Mouse (Mus musculus): Measurements from ENCODE around the gene Cpt1c. TPM values are rescaled to one million over a fixed set of nuclear protein-coding genes. Genes with fewer than 3 reads are reported as not detected.

Cpt1c gene
- polyA plus RNA-seq, 1 experiment = 154 TPM

DNA sequence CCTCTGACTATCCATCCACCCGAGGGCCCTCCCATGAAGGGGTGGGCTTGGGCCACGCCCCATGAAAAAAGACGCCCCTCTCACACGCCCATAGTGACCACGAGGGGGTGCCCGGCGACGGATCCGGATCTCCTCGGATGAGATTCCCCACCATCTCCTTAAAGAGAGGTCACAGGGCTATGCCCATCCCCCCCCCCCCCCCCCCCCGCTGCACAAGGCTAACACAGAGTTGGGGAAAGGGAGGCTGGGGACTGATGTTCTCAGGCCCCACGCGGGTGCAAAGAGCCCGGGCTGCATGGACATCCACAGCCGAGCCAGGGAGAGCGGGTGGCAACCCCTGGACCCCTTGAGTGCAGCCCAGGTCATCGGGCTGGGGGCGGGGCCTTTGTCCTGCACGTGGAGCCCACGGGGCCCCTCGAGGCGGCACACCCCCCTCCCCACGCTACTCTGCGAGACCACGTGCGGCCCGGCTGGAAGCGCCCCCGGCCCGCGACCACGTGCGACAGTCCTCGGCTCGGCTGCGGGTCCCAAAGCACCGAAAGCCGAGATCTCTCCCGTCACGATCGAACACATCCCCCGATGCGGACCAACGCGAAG lies 11.0 kb upstream of the Cpt1c start:
- Histone ChIP-seq H3K4me1 (ENCODE audit: control insufficient read depth, insufficient read depth, low read length) (peaks cover 2% of the 10 kb centered on the region; the same call in 1 of the 2 replicates), H3K27ac (ENCODE audit: insufficient read depth, low read length) (peak overlapping the region; percentile 68), H3K4me3 (ENCODE audit: insufficient read depth, low read length) (peak overlapping the region; percentile 88)
- TF ChIP-seq POLR2A (IDR thresholded peaks at IDR 0.05; ENCODE audit: extremely low read depth, insufficient read depth, low read length) = no peak
- no peak for TF ChIP-seq CTCF (IDR thresholded peaks at IDR 0.05; ENCODE audit: extremely low read depth, insufficient read depth, low read length)

DNA sequence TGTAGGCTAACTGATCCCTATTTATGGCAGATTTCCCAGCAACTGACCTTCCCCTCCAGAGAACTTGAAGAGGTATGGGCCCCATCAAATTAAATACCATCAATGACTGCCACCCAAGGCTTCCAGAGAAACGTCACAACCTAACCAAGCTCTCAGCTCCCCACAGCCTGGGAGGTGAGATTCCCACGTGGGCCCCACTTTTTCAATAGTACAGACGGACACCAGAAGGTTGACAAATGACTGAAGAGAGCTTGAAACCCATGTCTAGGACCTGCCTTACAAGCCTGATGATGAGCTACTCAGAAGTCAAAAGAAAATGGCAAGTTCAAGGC lies 10.1 kb upstream of the Cpt1c start:
- H3K27ac ChIP-seq (ENCODE audit: insufficient read depth, low read length) = no peak overlapping the region
- H3K4me3 ChIP-seq (ENCODE audit: insufficient read depth, low read length) = no peak overlapping the region
- TF ChIP-seq CTCF (IDR thresholded peaks at IDR 0.05; ENCODE audit: extremely low read depth, insufficient read depth, low read length) (no peak), POLR2A (IDR thresholded peaks at IDR 0.05; ENCODE audit: extremely low read depth, insufficient read depth, low read length) (no peak)
- H3K4me1 ChIP-seq (ENCODE audit: control insufficient read depth, insufficient read depth, low read length) = peaks cover 2% of the 10 kb centered on the region; the same call in 1 of the 2 replicates

DNA sequence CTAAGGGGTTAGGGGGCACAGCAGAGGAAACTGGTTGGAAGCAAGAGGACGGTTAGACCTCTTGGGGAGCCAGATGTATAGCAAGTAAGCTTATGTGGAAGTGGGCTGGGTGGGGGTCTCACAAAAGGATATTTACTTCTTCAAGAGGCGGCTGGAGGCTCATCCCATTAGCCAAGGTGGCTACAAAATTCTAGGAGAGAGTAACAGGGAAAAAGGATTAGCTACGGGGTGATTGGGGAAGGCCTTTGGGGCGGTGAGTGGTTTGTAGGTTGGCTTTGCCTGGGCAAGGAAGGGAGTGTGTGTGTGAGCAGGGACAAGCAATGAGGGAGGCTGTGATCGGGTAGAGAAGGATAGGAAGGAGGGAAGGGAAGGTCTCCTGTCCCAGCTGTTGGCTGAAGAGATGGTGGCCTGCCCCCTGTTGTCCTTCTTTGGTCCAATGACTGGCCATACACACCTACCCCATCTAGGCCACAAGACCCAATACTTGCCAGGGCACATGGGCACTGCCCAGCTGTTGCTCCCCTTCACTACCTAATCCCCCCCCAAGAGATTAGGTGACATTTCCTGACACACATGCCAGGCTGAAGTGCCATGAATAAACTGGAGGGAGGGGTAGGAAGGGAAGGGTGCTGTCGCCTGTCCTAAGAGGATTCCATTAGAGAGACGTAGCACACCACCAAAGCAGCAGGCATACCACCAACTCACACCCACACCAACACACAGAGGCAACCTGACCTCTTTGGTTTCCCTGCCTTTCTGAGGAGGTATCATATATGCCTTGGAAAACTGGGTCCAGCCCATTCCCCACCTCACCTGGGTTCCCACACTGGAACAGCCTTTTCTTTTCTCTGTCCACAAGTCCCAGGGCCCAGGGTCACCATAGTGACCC lies 9.5 kb upstream of the Cpt1c start:
- H3K4me1 ChIP-seq (ENCODE audit: control insufficient read depth, insufficient read depth, low read length) = peaks cover 2% of the 10 kb centered on the region; the same call in 1 of the 2 replicates
- TF ChIP-seq CTCF (IDR thresholded peaks at IDR 0.05; ENCODE audit: extremely low read depth, insufficient read depth, low read length) (no peak), POLR2A (IDR thresholded peaks at IDR 0.05; ENCODE audit: extremely low read depth, insufficient read depth, low read length) (no peak)

DNA sequence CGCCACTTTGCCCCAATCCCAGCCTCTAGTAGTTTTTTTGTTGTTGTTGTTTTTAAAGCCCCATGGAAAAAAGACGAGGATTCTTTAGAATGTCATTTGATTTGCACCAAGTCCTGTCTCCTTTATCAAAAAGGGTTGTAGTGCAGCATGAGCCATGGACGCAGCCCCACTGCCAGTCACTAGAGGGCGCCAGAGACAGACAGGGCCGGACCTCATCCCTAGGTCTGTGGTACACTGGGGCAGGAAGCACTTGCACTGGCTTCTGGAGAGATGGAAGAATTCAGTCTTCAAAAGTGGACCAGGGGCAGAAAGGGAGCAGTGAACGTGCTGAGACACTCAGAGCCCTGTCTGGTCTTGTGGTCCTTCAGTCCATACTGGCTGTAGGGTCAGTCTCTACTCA lies 8.4 kb upstream of the Cpt1c start:
- Histone ChIP-seq H3K4me1 (ENCODE audit: control insufficient read depth, insufficient read depth, low read length) (peaks cover 2% of the 10 kb centered on the region; the same call in 1 of the 2 replicates), H3K4me3 (ENCODE audit: insufficient read depth, low read length) (no peak overlapping the region), H3K27ac (ENCODE audit: insufficient read depth, low read length) (no peak overlapping the region)
- TF ChIP-seq CTCF (IDR thresholded peaks at IDR 0.05; ENCODE audit: extremely low read depth, insufficient read depth, low read length) (peak; percentile 92), POLR2A (IDR thresholded peaks at IDR 0.05; ENCODE audit: extremely low read depth, insufficient read depth, low read length) (no peak)

More for the DNA sequence above, 9.5 kb upstream of the Cpt1c start:
- H3K4me3 ChIP-seq (ENCODE audit: insufficient read depth, low read length) = no peak overlapping the region
- no peak overlapping the region for H3K27ac ChIP-seq (ENCODE audit: insufficient read depth, low read length)

DNA sequence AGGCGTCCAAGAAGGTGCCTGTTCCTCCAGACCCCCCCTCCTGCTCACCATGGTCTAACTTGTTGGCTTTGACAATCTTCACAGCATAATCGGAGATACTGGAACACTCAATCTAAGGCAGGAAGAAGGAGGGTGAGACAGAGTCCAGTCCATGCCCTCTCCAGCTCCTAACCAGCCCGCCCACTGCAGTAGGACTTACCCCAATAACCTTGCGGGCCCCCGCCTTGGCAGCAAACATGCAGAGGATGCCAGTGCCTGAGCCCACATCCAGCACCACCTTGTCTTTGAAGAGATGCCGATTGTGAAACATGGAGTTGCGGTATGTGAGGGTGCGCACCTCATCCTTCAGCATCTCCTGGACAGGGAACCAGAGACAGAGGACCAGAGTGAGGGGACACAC lies 6.9 kb upstream of the Cpt1c start:
- TF ChIP-seq POLR2A (IDR thresholded peaks at IDR 0.05; ENCODE audit: extremely low read depth, insufficient read depth, low read length) = no peak
- TF ChIP-seq CTCF (IDR thresholded peaks at IDR 0.05; ENCODE audit: extremely low read depth, insufficient read depth, low read length) = no peak

DNA sequence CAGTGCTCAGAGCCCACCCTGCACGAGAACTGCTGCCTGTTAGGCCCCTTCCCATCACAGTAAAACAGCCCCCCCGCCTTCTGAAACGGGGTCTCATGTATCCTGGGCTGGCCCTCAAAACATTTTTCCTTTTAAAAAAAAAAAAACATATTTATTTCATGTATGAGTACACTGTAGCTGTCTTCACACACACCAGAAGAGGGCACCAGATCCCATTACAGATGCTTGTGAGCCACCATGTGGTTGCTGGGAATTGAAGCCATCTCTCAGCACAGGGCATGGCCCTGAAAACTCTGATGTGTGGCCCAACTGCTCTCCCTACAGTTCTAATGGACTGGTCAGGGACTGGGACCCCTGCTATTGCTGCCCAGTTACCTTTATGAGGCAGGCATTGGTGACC lies 3.6 kb upstream of the Cpt1c start:
- no peak overlapping the region for H3K27ac ChIP-seq (ENCODE audit: insufficient read depth, low read length)
- H3K4me3 ChIP-seq (ENCODE audit: insufficient read depth, low read length) = no peak overlapping the region
- 0 out of 2 replicates have a peak, but pooled peaks have one; percentile 4 for TF ChIP-seq CTCF (IDR thresholded peaks at IDR 0.05; ENCODE audit: extremely low read depth, insufficient read depth, low read length)
- TF ChIP-seq POLR2A (IDR thresholded peaks at IDR 0.05; ENCODE audit: extremely low read depth, insufficient read depth, low read length) = no peak
- no peaks in the 10 kb centered on the region for H3K4me1 ChIP-seq (ENCODE audit: control insufficient read depth, insufficient read depth, low read length)

More for the DNA sequence above, 6.9 kb upstream of the Cpt1c start:
- no peaks in the 10 kb centered on the region for H3K4me1 ChIP-seq (ENCODE audit: control insufficient read depth, insufficient read depth, low read length)
- no peak overlapping the region for H3K27ac ChIP-seq (ENCODE audit: insufficient read depth, low read length)
- no peak overlapping the region for H3K4me3 ChIP-seq (ENCODE audit: insufficient read depth, low read length)

DNA sequence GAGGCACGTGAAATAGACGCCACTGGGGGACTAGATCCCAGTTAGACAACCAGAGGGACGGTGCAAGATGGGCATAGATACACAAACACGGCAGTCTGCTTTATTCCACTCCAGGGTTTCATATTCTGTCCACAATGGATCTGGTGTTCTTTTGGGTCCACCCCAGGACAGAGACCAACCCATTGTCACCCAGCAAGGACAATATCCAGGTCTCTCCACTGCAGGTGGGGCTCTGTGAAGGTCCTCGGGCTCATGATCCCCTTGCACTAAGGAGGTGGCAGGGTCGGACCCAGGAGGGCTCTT lies 417 bp upstream of the Cpt1c start:
- peaks cover 5% of the 10 kb centered on the region for H3K4me1 ChIP-seq (ENCODE audit: control insufficient read depth, insufficient read depth, low read length)
- peak overlapping the region; percentile 68; the same call in 1 of the 2 replicates for H3K4me3 ChIP-seq (ENCODE audit: insufficient read depth, low read length)
- TF ChIP-seq CTCF (IDR thresholded peaks at IDR 0.05; ENCODE audit: extremely low read depth, insufficient read depth, low read length) (no peak), POLR2A (IDR thresholded peaks at IDR 0.05; ENCODE audit: extremely low read depth, insufficient read depth, low read length) (no peak)
- H3K27ac ChIP-seq (ENCODE audit: insufficient read depth, low read length) = peak overlapping the region; percentile 27; the same call in 1 of the 2 replicates

DNA sequence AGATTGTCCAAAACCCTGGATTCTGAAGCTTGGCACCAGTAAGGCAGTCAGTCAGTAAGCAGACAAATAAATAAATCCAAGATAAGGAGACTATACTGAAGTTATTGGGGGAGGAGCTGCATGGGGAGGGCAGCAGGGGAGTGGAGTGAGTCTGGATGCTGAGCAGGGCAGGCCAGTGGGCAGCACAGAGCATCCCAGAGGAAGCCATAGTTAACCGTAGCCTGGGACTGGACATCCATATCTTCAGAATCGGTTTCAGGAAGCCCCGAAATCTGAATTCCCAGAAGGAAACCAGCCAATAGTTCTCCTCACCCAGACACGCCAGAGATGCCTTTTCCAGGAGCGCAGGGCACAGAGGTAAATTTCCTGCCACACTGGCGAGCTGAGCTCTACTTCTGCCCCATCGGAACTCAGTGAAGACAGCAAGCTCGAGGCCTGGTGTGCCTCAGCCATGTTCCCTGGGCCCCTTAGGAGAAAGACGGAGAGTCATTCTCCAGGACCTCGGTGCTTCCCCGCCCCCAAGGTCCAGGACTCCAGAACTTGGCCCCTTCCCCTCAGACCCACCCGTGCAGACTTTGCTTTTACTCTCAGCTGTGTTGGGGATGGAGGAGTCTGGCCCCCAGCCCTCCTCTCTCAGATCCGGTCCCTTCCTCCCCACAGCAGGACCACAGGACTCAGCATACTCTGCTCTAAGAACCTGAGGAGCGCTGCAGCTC lies 1.1 kb downstream of the Cpt1c start:
- no peak for TF ChIP-seq CTCF (IDR thresholded peaks at IDR 0.05; ENCODE audit: extremely low read depth, insufficient read depth, low read length)
- 0 out of 2 replicates have a peak, but pooled peaks have one; percentile 19 for TF ChIP-seq POLR2A (IDR thresholded peaks at IDR 0.05; ENCODE audit: extremely low read depth, insufficient read depth, low read length)
- 0 out of 2 replicates have a peak overlapping the region, but pooled peaks have one; percentile 18 for H3K27ac ChIP-seq (ENCODE audit: insufficient read depth, low read length)
- peaks cover 5% of the 10 kb centered on the region for H3K4me1 ChIP-seq (ENCODE audit: control insufficient read depth, insufficient read depth, low read length)
- peak overlapping the region; percentile 68 for H3K4me3 ChIP-seq (ENCODE audit: insufficient read depth, low read length)

DNA sequence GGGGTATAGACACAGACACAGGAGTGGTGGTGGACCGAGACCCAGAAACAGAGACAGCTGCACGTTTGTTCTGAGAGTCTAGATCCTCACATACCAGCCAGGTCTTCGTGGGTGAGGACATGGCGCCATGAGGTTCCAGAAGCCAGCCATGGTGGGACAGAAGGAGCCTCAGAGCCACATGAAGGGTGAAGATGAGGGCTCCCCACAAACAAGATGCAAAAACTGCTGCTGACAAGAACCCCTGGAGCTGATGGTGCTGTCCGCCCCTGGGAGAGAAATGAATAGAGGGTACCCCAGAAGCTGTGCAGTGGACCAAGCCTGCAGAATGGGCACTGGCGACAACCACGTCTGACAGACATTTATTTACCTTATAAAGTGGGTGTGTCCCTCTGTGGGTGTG lies 3.5 kb downstream of the Cpt1c start:
- TF ChIP-seq CTCF (IDR thresholded peaks at IDR 0.05; ENCODE audit: extremely low read depth, insufficient read depth, low read length) = no peak
- TF ChIP-seq POLR2A (IDR thresholded peaks at IDR 0.05; ENCODE audit: extremely low read depth, insufficient read depth, low read length) = no peak
- peaks cover 5% of the 10 kb centered on the region for H3K4me1 ChIP-seq (ENCODE audit: control insufficient read depth, insufficient read depth, low read length)
- peak overlapping the region; percentile 57; the same call in 1 of the 2 replicates for H3K4me3 ChIP-seq (ENCODE audit: insufficient read depth, low read length)
- no peak overlapping the region for H3K27ac ChIP-seq (ENCODE audit: insufficient read depth, low read length)
